Mouse (Mus musculus): ENCODE results near the gene Tmem184b. TPM values are rescaled to one million over a fixed set of nuclear protein-coding genes. Genes with fewer than 3 reads are reported as not detected.
A peak's percentile ranks its signal among the peaks of the same experiment; 100 is the strongest.

The Tmem184b gene
- total RNA-seq, 2 experiments from 2014 or later = 67.6 to 73.5 TPM

GRCm38 (mm10) chr15:79326971-79327961 lies 76.1 kb downstream of the Tmem184b start:
- intact Hi-C loops (cut with DNase I) = no loop called here

GRCm38 (mm10) chr15:79326264-79326663 lies 77.1 kb downstream of the Tmem184b start:
- intact Hi-C loops (cut with DNase I) = no loop called here
- DNase-seq (ENCODE audit: low spot score in 2 of 2) = no peak

More at GRCm38 (mm10) chr15:79326971-79327961, 76.1 kb downstream of the Tmem184b start:
- peak; percentile 37 to 42 for DNase-seq (ENCODE audit: low spot score in 2 of 2)

- DNase-seq (ENCODE audit: low spot score in 2 of 2) = no peak
- intact Hi-C loops (cut with DNase I) = no loop called here
Observed at GRCm38 (mm10) chr15:79325742-79326141, 77.6 kb downstream of the Tmem184b start.

GRCm38 (mm10) chr15:79324373-79324772 lies 79.0 kb downstream of the Tmem184b start:
- intact Hi-C loops (cut with DNase I) = no loop called here
- DNase-seq (ENCODE audit: low spot score in 2 of 2) = no peak

- intact Hi-C loops (cut with DNase I) = no loop called here
Observed at GRCm38 (mm10) chr15:79323791-79324155, 79.6 kb downstream of the Tmem184b start.

GRCm38 (mm10) chr15:79322991-79323790 lies 80.2 kb downstream of the Tmem184b start:
- intact Hi-C loops (cut with DNase I) = no loop called here

More at GRCm38 (mm10) chr15:79323791-79324155, 79.6 kb downstream of the Tmem184b start:
- no peak for DNase-seq (ENCODE audit: low spot score in 2 of 2)

GRCm38 (mm10) chr15:79322281-79322990 lies 80.9 kb downstream of the Tmem184b start:
- no peak for DNase-seq (ENCODE audit: low spot score in 2 of 2)
- intact Hi-C loops (cut with DNase I) = no loop called here

More at GRCm38 (mm10) chr15:79322991-79323790, 80.2 kb downstream of the Tmem184b start:
- DNase-seq (ENCODE audit: low spot score in 2 of 2) = no peak

- no peak for DNase-seq (ENCODE audit: low spot score in 2 of 2)
- intact Hi-C loops (cut with DNase I) = no loop called here
Observed at GRCm38 (mm10) chr15:79321733-79322190, 81.6 kb downstream of the Tmem184b start.

- no peak for DNase-seq (ENCODE audit: low spot score in 2 of 2)
- intact Hi-C loops (cut with DNase I) = no loop called here
Observed at GRCm38 (mm10) chr15:79313848-79314369, 89.5 kb downstream of the Tmem184b start.

Small RNA genes lying within 50 kb of the gene (microRNA-seq; reads per million reads assigned to microRNA genes)
- 1.8 reads per million for gene Mir1943

Other genes starting within 250 kb of the Tmem184b start
- 10 to 100 TPM; 29.2 to 29.8 TPM for gene Sox10, start 238.3 kb downstream of the Tmem184b start, total RNA-seq (2021)
- 10 to 100 TPM; 48.9 to 50.4 TPM for gene Pick1, start 174.4 kb downstream of the Tmem184b start, total RNA-seq (2021)
- gene Gm49486, start 174.2 kb downstream of the Tmem184b start, total RNA-seq (2021) = 1 to 10 TPM in 1 of 2 experiments, under 1 TPM in 1; 0.20 to 1.2 TPM
- gene Slc16a8, start 148.8 kb downstream of the Tmem184b start, total RNA-seq (2021) = under 1 TPM in 1 of 2 experiments, not detected in 1; 0.17 TPM
- gene Baiap2l2, start 118.0 kb downstream of the Tmem184b start, total RNA-seq (2021) = 1 to 10 TPM; 3.5 to 4.5 TPM
- gene Pla2g6, start 75.2 kb downstream of the Tmem184b start, total RNA-seq (2021) = 10 to 100 TPM; 21.7 to 25.9 TPM
- gene Maff, start 56.9 kb downstream of the Tmem184b start, total RNA-seq (2021) = 1 to 10 TPM; 1.6 to 2.0 TPM
- 100 to 1,000 TPM; 135 to 154 TPM for gene Csnk1e, start 52.0 kb upstream of the Tmem184b start, total RNA-seq (2021)
- gene Kcnj4, start 101.7 kb upstream of the Tmem184b start, total RNA-seq (2021) = 100 to 1,000 TPM; 207 to 223 TPM
- gene Kdelr3, start 112.8 kb upstream of the Tmem184b start, total RNA-seq (2021) = 1 to 10 TPM in 1 of 2 experiments, under 1 TPM in 1; 0.59 to 1.1 TPM
- gene Ddx17, start 143.2 kb upstream of the Tmem184b start, total RNA-seq (2021) = 100 to 1,000 TPM; 265 to 366 TPM
- gene Dmc1, start 201.5 kb upstream of the Tmem184b start, total RNA-seq (2021) = 1 to 10 TPM; 1.3 to 1.4 TPM